Mouse (Mus musculus) erythroblast, embryonic 14.5 days (primary cell): ENCODE results near the gene Mogs.

ENCODE experiments used
- GATA1 ChIP-seq: IDR thresholded peaks from 2 replicates; pipeline ENCODE4 v1.6.1; 2012; ENCODE audit warnings: low read length, inconsistent platforms, mixed read lengths
- TAL1 ChIP-seq: IDR thresholded peaks from 3 replicates; pipeline ENCODE4 v1.6.1; 2012; ENCODE audit warnings: low read length, inconsistent platforms, mixed read lengths

DNA sequence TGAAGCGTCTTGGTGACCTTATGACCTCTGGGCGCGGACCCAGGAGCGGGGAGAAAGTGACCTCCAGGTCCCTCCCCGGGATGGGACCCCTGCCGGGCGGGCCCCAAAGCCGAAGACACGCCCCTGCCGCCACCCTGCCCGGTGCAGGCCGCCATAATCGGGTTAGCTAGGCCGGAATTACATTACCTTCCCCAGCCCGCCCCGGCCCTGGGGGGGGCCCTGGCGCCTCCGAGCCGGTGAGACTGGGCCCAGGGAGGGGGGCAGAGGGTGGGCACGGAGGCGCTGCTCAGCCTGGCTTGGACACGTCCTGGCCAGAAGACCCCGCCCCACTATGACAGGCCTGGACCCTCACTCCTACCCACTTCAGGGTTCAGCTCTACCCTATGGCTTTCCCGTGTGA is 44.1 kb upstream of the Mogs start:
- no peak for TF ChIP-seq TAL1
- no peak for TF ChIP-seq GATA1
